Mouse (Mus musculus): Measurements from ENCODE around the gene Acot6.

DNA sequence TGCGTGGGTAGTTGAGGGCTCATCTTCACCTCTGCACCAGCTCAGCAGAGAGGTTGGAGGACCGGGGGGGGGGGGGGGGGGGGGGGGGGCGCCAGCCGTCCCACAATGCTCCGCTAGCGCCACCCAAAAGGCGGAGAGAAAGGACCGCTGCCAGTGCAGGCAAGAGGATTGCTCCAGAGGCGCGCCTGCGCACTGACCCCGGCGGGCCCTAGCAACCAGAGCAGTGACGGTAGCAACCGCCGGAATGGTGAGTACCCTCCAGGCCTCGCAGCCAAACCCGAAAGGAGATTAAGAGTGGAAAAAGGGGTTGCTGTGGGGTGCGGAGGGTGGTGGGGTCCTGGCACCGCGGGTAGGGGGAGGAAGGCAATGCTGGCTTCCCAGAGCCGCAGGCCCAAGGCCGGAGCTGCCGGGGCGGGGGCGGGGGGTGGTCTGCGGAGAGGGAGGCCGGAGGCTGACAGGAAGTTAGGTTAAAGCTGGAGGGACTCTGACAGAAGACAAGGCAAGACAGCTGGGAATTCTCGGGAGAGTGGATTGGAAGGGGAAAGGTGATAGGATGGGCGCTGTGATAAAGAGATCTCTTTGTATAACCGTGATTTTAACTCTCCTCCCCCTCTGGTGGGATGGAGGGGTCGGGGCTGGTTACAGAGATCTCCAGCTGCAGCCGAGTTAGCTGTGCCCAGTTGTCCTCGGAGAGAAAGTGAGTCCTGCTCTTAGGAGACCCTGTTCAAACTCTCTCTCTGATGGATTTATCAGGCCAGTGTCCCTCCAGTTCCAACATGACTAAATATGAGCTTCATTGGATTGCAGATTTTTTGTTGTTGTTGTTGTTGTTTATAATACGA is 13.9 kb downstream of the Acot6 start, which contains the start of gene Dnal1:
- TF ChIP-seq GATA1 (IDR thresholded peaks at IDR 0.05; ENCODE audit: borderline replicate concordance, low read length) (no peak), FLI1 (IDR thresholded peaks at IDR 0.05; ENCODE audit: low read length) (no peak)

Measured in megakaryocyte, embryonic 14.5 days (primary cell).